Mouse (Mus musculus) midbrain, embryonic 11.5 days (tissue): ENCODE data around the gene Dnah9. TPM values are rescaled to one million over a fixed set of nuclear protein-coding genes. Genes with fewer than 3 reads are reported as not detected.
A peak's percentile ranks its signal among the peaks of the same experiment; 100 is the strongest.

Source experiments
- ATAC-seq: fragments of 200-750 bp; cut with Nextera tagmentation; 2 replicates; pipeline ENCODE4 v1.8.0; 2017; ENCODE audit warnings: moderate TSS enrichment, moderate library complexity; ENCODE audit not compliant: low FRiP score
- DNase-seq: peaks from one replicate; pipeline ENCODE4 v3.0.0; 2015; ENCODE audit warnings: low spot score; ENCODE audit errors: missing footprints
- H3K27ac ChIP-seq: fragments of 300-500 bp; sonication (generic); 2 replicates; pipeline ENCODE4 v1.5.1; 2014; ENCODE audit warnings: low read depth, low read length
- H3K27me3 ChIP-seq: fragments of 300-500 bp; sonication (generic); 2 replicates; pipeline ENCODE4 v1.6.1; 2014; ENCODE audit warnings: mild to moderate bottlenecking, low read length, moderate library complexity, mixed read lengths; ENCODE audit not compliant: control insufficient read depth, insufficient read depth
- H3K36me3 ChIP-seq: fragments of 300-500 bp; sonication (generic); 2 replicates; pipeline ENCODE4 v1.6.1; 2014; ENCODE audit warnings: mild to moderate bottlenecking, low read length, moderate library complexity, mixed read lengths; ENCODE audit not compliant: control insufficient read depth, insufficient read depth
- H3K4me1 ChIP-seq: fragments of 300-500 bp; sonication (generic); 2 replicates; pipeline ENCODE4 v1.6.1; 2014; ENCODE audit warnings: low read length; ENCODE audit not compliant: control insufficient read depth, insufficient read depth
- H3K4me2 ChIP-seq: fragments of 300-500 bp; sonication (generic); 2 replicates; pipeline ENCODE4 v1.6.1; 2014; ENCODE audit warnings: mild to moderate bottlenecking, moderate library complexity
- H3K4me3 ChIP-seq: fragments of 300-500 bp; sonication (generic); 2 replicates; pipeline ENCODE4 v1.5.1; 2014; ENCODE audit warnings: low read depth, low read length
- H3K9ac ChIP-seq: fragments of 300-500 bp; sonication (generic); 2 replicates; pipeline ENCODE4 v1.6.1; 2014; ENCODE audit warnings: low read length
- H3K9me3 ChIP-seq: fragments of 300-500 bp; sonication (generic); 2 replicates; pipeline ENCODE4 v1.6.1; 2016; ENCODE audit warnings: low read length; ENCODE audit not compliant: control insufficient read depth
- WGBS: fragments of 180-500 bp; shearing (Covaris S2); extraction: QIAGEN DNeasy Blood & Tissue Kit; methylation state at CpG from one replicate; pipeline ENCODE4 v1.1.7; 2014; 5-methylcytosine and 5-hydroxymethylcytosine counted together
- polyA plus RNA-seq: library from polyadenylated mRNA; unstranded; fragments of >200 nt; fragmentation: Nextera tagmentation; extraction: Ambion mirVana; gene quantifications from 2 replicates; pipeline ENCODE4 v1.2.1, GENCODE M21; 2014

Gene Dnah9
- polyA plus RNA-seq, 1 experiment from 2014 or later = 0.74 TPM

- Histone ChIP-seq H3K27ac (no peak overlapping the region), H3K36me3 (no peaks in the 10 kb centered on the region), H3K4me3 (no peak overlapping the region), H3K4me2 (no peak overlapping the region), H3K9ac (no peak overlapping the region), H3K27me3 (no peaks in the 10 kb centered on the region), H3K4me1 (no peaks in the 10 kb centered on the region), H3K9me3 (no peaks in the 10 kb centered on the region)
- no peak for DNase-seq
- 82% methylated on average over 1 of the region's 1 CpGs for WGBS
- no peak for ATAC-seq
These were observed 142.6 kb downstream of the Dnah9 start for GRCm38 (mm10) chr11:66025728-66026127.

- 65% methylated on average over 3 of the region's 3 CpGs for WGBS
- Histone ChIP-seq H3K4me1 (no peaks in the 10 kb centered on the region), H3K9me3 (no peaks in the 10 kb centered on the region), H3K4me2 (no peak overlapping the region), H3K36me3 (no peaks in the 10 kb centered on the region), H3K4me3 (no peak overlapping the region), H3K27ac (no peak overlapping the region), H3K9ac (no peak overlapping the region), H3K27me3 (no peaks in the 10 kb centered on the region)
- DNase-seq (no peak), ATAC-seq (no peak)
These were observed 192.5 kb downstream of the Dnah9 start for GRCm38 (mm10) chr11:65975871-65976270.

- no peak for ATAC-seq
- no peaks in the 10 kb centered on the region for H3K27me3 ChIP-seq
- H3K9me3 ChIP-seq = no peaks in the 10 kb centered on the region
- WGBS = 86% methylated on average over 2 of the region's 2 CpGs
- no peaks in the 10 kb centered on the region for H3K4me1 ChIP-seq
- no peak overlapping the region for H3K27ac ChIP-seq
- H3K4me3 ChIP-seq = no peak overlapping the region
- H3K9ac ChIP-seq = no peak overlapping the region
- no peak overlapping the region for H3K4me2 ChIP-seq
- no peak for DNase-seq
- H3K36me3 ChIP-seq = no peaks in the 10 kb centered on the region
These were observed 237.6 kb downstream of the Dnah9 start for GRCm38 (mm10) chr11:65930796-65931195.

GRCm38 (mm10) chr11:65930359-65930758 lies 238.0 kb downstream of the Dnah9 start:
- no peaks in the 10 kb centered on the region for H3K4me1 ChIP-seq
- 86% methylated on average over 4 of the region's 4 CpGs for WGBS
- H3K9me3 ChIP-seq = no peaks in the 10 kb centered on the region
- no peak overlapping the region for H3K4me2 ChIP-seq
- H3K27me3 ChIP-seq = no peaks in the 10 kb centered on the region
- H3K36me3 ChIP-seq = no peaks in the 10 kb centered on the region
- no peak overlapping the region for H3K9ac ChIP-seq
- H3K4me3 ChIP-seq = no peak overlapping the region
- ATAC-seq (no peak), DNase-seq (no peak)
- H3K27ac ChIP-seq = no peak overlapping the region

DNA sequence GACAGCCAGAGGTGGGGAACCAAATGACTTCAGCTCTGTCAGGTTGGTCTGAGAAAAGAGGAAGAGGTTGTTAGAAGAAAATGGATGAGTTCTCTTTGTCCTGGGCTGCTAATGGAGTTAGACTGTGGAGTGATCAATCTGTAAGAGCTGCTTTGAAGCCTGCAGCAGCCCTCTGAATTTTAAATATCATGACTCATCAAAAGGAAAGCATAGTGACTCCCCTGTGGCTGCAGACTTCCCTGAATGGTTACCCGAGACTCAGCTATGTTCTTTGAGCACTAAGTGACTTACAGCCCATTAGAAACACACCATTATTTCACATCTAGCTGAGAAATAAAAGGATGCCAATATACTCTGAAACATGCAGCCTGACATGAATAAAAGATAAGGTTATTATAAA lies 240.4 kb downstream of the Dnah9 start:
- no peak overlapping the region for H3K27ac ChIP-seq
- no peak for ATAC-seq
- WGBS = 50% methylated on average over 1 of the region's 1 CpGs

GRCm38 (mm10) chr11:65918480-65919236 lies 249.7 kb downstream of the Dnah9 start:
- Histone ChIP-seq H3K4me1 (no peaks in the 10 kb centered on the region), H3K9me3 (no peaks in the 10 kb centered on the region), H3K36me3 (no peaks in the 10 kb centered on the region), H3K9ac (no peak overlapping the region), H3K27ac (no peak overlapping the region), H3K4me3 (no peak overlapping the region), H3K4me2 (no peak overlapping the region), H3K27me3 (no peaks in the 10 kb centered on the region)
- DNase-seq (peak; percentile 85), ATAC-seq (no peak; the same call in 1 of the 2 replicates)
- 74% methylated on average over 10 of the region's 10 CpGs for WGBS

More for the DNA sequence above, 240.4 kb downstream of the Dnah9 start:
- Histone ChIP-seq H3K4me3 (no peak overlapping the region), H3K36me3 (no peaks in the 10 kb centered on the region), H3K9me3 (no peaks in the 10 kb centered on the region), H3K27me3 (no peaks in the 10 kb centered on the region), H3K4me1 (no peaks in the 10 kb centered on the region), H3K4me2 (no peak overlapping the region), H3K9ac (no peak overlapping the region)
- DNase-seq = no peak

- Histone ChIP-seq H3K4me1 (no peaks in the 10 kb centered on the region), H3K27ac (no peak overlapping the region), H3K9me3 (no peaks in the 10 kb centered on the region), H3K4me3 (no peak overlapping the region), H3K27me3 (no peaks in the 10 kb centered on the region), H3K4me2 (no peak overlapping the region), H3K36me3 (no peaks in the 10 kb centered on the region), H3K9ac (no peak overlapping the region)
- ATAC-seq = no peak
- 84% methylated on average over 4 of the region's 4 CpGs for WGBS
- no peak for DNase-seq
These were observed 259.2 kb downstream of the Dnah9 start for GRCm38 (mm10) chr11:65909195-65909594.

DNA sequence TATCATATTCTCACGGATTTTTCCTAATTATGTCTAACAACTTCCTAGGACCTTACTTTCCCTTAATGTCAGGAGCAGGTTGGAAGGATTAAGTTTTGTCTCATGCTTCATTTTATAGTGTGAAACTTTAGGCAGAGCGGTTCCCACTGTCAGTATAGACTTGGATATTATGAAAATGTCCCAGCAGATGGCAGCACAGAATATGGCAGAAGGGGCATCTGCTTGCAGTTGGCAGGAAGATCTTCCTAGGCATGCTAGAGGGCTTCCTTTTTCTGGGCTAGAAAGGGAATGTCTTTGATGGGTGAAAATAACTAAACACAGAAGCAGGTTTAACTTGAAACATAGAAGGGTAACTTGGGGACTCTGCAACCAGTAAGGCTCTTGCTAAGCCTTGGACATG lies 262.9 kb downstream of the Dnah9 start:
- no peaks in the 10 kb centered on the region for H3K27me3 ChIP-seq
- no peak overlapping the region for H3K9ac ChIP-seq
- H3K9me3 ChIP-seq = no peaks in the 10 kb centered on the region
- no peaks in the 10 kb centered on the region for H3K4me1 ChIP-seq
- WGBS = 78% methylated on average over 2 of the region's 2 CpGs
- ATAC-seq (no peak), DNase-seq (no peak)
- no peak overlapping the region for H3K27ac ChIP-seq
- H3K36me3 ChIP-seq = no peaks in the 10 kb centered on the region
- no peak overlapping the region for H3K4me3 ChIP-seq
- no peak overlapping the region for H3K4me2 ChIP-seq

DNA sequence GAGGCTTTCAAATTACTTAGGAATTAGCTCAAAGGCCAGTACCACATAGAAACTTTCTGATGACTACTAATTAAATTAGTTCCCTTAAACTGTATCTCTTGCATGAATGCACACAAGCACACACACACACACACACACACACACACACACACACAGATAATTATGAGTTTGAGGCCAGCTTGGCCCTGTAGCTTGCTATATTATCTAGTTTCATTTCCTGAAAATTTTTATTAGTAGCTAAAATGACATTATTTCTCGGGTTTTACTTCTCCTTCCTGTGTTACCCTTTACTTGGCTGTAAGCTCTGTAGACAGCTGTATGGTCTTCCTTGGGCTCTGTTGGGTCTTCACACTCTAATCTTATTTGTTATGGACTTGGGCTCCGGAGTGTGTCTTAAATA lies 264.4 kb downstream of the Dnah9 start:
- ATAC-seq (no peak), DNase-seq (no peak)
- WGBS = 83% methylated on average over 2 of the region's 2 CpGs
- no peaks in the 10 kb centered on the region for H3K4me1 ChIP-seq
- no peak overlapping the region for H3K9ac ChIP-seq
- H3K4me2 ChIP-seq = no peak overlapping the region
- no peaks in the 10 kb centered on the region for H3K9me3 ChIP-seq
- H3K36me3 ChIP-seq = no peaks in the 10 kb centered on the region
- H3K27me3 ChIP-seq = no peaks in the 10 kb centered on the region
- H3K27ac ChIP-seq = no peak overlapping the region
- no peak overlapping the region for H3K4me3 ChIP-seq
